Mouse (Mus musculus) hindbrain, embryonic 16.5 days (tissue): ENCODE data around the gene Tssk6. TPM values are rescaled to one million over a fixed set of nuclear protein-coding genes. Genes with fewer than 3 reads are reported as not detected.
A peak's percentile ranks its signal among the peaks of the same experiment; 100 is the strongest.

Experiments used
- ATAC-seq: fragments of 200-750 bp; cut with Nextera tagmentation; 2 replicates; pipeline ENCODE4 v1.8.0; 2017; ENCODE audit warnings: moderate TSS enrichment, moderate library complexity
- H3K27ac ChIP-seq: fragments of 300-500 bp; sonication (generic); 2 replicates; pipeline ENCODE4 v1.5.1; 2014; ENCODE audit warnings: low read depth, mild to moderate bottlenecking, control low read depth, low read length, moderate library complexity
- H3K27me3 ChIP-seq: fragments of 300-500 bp; sonication (generic); replicated peaks from 2 replicates; pipeline ENCODE4 v1.6.1; 2014; ENCODE audit warnings: low read length; ENCODE audit not compliant: control insufficient read depth, insufficient read depth
- H3K36me3 ChIP-seq: fragments of 300-500 bp; sonication (generic); 2 replicates; pipeline ENCODE4 v1.6.1; 2014; ENCODE audit warnings: mild to moderate bottlenecking, low read length, moderate library complexity, mixed read lengths; ENCODE audit not compliant: control insufficient read depth, insufficient read depth
- H3K4me1 ChIP-seq: fragments of 300-500 bp; sonication (generic); 2 replicates; pipeline ENCODE4 v1.6.1; 2014; ENCODE audit warnings: low read depth, low read length; ENCODE audit not compliant: control insufficient read depth, insufficient read depth
- H3K4me2 ChIP-seq: fragments of 300-500 bp; sonication (generic); 2 replicates; pipeline ENCODE4 v1.6.1; 2014; ENCODE audit warnings: mild to moderate bottlenecking, low read length, control low read depth, moderate library complexity
- H3K4me3 ChIP-seq: fragments of 300-500 bp; sonication (generic); 2 replicates; pipeline ENCODE4 v1.5.1; 2014; ENCODE audit warnings: mild to moderate bottlenecking, low read length, control low read depth, moderate library complexity
- H3K9ac ChIP-seq: fragments of 300-500 bp; sonication (generic); 2 replicates; pipeline ENCODE4 v1.6.1; 2014; ENCODE audit warnings: low read depth, mild to moderate bottlenecking, control low read depth, low read length, moderate library complexity
- H3K9me3 ChIP-seq: fragments of 300-500 bp; sonication (generic); 2 replicates; pipeline ENCODE4 v1.6.1; 2014; ENCODE audit warnings: mild to moderate bottlenecking, low read length, moderate library complexity; ENCODE audit not compliant: control insufficient read depth
- WGBS: fragments of 180-500 bp; shearing (Covaris S2); extraction: QIAGEN DNeasy Blood & Tissue Kit; methylation state at CpG from one replicate; pipeline ENCODE4 v1.1.7; 2014; 5-methylcytosine and 5-hydroxymethylcytosine counted together
- polyA plus RNA-seq: library from polyadenylated mRNA; unstranded; fragments of >200 nt; fragmentation: Nextera tagmentation; extraction: Ambion mirVana; gene quantifications from 2 replicates; pipeline ENCODE4 v1.2.1, GENCODE M21; 2015

Tssk6 gene
- polyA plus RNA-seq, 1 experiment from 2014 or later = 3.5 TPM

DNA sequence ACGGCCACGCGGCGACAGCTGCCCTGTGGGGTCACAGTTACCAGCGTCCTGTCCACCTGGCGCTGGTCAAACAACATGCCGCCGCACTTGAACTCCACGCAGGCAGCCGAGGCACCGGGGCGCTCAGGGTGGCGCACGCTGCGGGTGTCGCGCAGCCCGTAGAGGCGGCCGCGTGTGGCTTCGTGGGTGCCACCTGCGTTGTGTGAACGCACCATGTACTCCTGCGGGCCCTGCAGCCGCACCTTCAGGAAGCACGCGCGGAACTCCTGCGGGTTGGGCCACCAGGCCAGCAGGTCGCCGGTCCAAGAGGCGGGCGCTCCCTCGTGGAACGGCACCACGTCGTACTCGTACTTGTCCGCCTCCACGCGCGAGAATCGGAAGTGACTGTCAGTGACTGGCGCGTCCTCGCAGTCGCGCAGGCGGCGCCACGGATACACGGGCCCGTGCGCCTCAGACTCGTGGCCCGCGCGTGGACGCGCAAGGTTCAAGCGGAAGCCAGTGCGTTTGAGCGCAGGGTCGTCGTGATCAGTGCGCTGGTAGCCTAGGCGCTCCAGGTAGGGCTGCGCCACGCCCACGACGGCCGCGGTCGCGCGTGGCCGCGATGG lies 20.6 kb upstream of the Tssk6 start:
- Histone ChIP-seq H3K9me3 (no peaks in the 10 kb centered on the region; the same call in 1 of the 2 replicates), H3K36me3 (no peaks in the 10 kb centered on the region), H3K27me3 (peaks cover 70% of the 10 kb centered on the region), H3K4me2 (peak overlapping the region; percentile 56), H3K4me1 (peaks cover 7% of the 10 kb centered on the region; the same call in 1 of the 2 replicates), H3K4me3 (peak overlapping the region; percentile 47), H3K27ac (no peak overlapping the region), H3K9ac (peak overlapping the region; percentile 51)
- ATAC-seq = peak; percentile 15; the same call in 1 of the 2 replicates
- WGBS = 19% methylated on average over 75 of the region's 79 CpGs

DNA sequence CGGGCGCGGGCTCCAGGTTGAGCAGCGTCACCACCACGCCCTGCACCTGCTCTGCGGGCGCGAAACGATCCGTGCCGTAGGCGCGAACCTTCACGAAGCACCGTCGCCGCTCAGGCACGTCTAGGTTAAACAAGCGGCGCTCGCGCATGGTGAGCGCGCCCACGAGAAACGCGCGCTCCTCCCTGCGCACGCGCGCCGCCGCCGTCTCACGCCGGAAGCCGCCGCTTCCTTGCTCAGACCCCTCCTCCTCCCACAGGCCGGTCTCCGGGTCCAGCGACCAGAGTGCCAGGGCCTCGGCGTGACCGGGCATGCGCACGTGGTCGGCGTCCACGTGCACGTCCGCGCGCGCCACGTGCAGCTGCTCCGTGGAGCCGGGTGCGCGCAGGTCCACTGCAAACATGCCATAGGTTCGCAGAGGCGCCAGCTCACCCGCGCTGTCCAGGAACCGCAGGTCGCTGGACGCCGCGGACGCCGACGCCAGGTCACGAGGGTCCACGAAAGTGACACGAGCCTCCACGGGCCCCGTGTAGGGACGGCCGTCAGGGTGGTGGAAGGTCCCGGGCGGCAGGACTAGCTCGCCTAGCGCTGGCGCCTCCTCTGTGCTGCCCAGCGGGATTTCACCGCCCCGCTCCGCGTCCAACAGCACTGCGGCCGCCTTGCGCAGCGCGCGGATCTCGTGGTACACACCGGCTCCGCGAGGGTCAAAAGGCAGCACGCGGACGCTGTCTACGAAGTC lies 19.8 kb upstream of the Tssk6 start:
- WGBS = 4% methylated on average over 97 of the region's 103 CpGs
- peak; percentile 84 for ATAC-seq
- Histone ChIP-seq H3K27me3 (peaks cover 77% of the 10 kb centered on the region), H3K4me3 (peak overlapping the region; percentile 47), H3K9me3 (no peaks in the 10 kb centered on the region; the same call in 1 of the 2 replicates), H3K36me3 (no peaks in the 10 kb centered on the region), H3K9ac (peak overlapping the region; percentile 51), H3K27ac (no peak overlapping the region), H3K4me2 (peak overlapping the region; percentile 56), H3K4me1 (peaks cover 15% of the 10 kb centered on the region; the same call in 1 of the 2 replicates)

DNA sequence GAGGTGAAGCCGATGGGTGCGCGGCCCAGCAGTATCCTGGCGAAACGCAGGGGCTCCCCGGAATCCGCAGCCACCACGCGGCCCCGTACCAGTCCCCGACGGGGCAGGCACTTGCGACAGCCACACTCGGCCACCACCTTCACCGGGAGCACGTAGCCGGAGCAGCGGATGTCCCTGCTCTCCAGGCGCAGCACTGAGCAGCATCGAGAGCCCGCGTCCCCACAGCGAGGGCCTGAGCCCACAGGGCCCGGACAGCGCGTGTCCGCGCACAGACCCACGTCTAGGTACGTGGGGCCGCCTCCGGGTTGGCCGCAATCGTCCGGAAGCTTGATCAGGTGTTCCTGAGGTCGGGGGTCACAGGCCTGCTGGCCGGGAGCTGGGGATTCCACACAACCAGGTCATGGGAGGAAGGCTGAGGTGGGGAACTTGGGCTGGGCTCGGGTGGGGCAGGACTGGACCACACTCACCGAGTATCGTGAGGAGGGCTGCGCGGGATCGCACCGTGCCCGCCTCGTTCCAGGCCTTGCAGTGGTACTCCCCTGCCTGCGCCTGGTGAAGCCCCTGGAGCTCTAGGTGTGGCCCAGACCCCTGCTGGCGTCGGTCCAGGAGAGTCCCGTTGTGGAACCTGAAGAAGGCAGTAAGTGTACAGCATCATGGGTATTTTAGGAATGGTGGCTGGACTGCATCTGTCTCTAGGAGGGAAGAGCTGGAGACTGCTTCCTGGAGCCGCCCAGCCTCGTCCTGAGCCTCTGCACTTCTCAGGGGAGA lies 19.0 kb upstream of the Tssk6 start:
- peak overlapping the region; percentile 47 for H3K4me3 ChIP-seq
- H3K27me3 ChIP-seq = peaks cover 85% of the 10 kb centered on the region
- H3K27ac ChIP-seq = no peak overlapping the region
- ATAC-seq = no peak
- peak overlapping the region; percentile 56 for H3K4me2 ChIP-seq
- 12% methylated on average over 50 of the region's 52 CpGs for WGBS
- H3K9me3 ChIP-seq = no peaks in the 10 kb centered on the region; the same call in 1 of the 2 replicates
- H3K36me3 ChIP-seq = no peaks in the 10 kb centered on the region
- no peak overlapping the region for H3K9ac ChIP-seq
- H3K4me1 ChIP-seq = peaks cover 23% of the 10 kb centered on the region

DNA sequence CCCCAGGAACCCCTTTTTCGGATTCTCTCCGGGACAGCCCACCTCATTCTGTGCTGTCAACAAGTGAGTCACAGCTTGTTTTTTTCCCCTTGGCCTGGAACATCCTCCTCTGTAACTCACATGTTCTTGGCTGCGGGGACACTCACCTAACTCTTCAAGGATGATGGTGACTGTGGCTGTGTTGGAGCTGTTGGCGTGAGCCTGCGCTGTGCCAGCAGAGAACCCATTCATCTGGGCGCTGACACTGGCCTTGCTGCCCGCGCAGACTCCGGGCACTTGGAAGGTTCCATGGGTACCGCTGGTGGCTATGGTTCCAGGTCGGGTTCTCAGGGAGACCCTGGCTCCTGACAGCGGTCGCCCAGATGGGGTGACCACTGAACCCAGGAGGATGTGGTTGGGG lies 17.8 kb upstream of the Tssk6 start:
- Histone ChIP-seq H3K4me3 (no peak overlapping the region), H3K4me2 (no peak overlapping the region), H3K9ac (no peak overlapping the region), H3K27me3 (peaks cover 92% of the 10 kb centered on the region), H3K36me3 (no peaks in the 10 kb centered on the region), H3K27ac (no peak overlapping the region), H3K9me3 (no peaks in the 10 kb centered on the region; the same call in 1 of the 2 replicates), H3K4me1 (peaks cover 31% of the 10 kb centered on the region)
- WGBS = 58% methylated on average over 13 of the region's 13 CpGs
- no peak for ATAC-seq

DNA sequence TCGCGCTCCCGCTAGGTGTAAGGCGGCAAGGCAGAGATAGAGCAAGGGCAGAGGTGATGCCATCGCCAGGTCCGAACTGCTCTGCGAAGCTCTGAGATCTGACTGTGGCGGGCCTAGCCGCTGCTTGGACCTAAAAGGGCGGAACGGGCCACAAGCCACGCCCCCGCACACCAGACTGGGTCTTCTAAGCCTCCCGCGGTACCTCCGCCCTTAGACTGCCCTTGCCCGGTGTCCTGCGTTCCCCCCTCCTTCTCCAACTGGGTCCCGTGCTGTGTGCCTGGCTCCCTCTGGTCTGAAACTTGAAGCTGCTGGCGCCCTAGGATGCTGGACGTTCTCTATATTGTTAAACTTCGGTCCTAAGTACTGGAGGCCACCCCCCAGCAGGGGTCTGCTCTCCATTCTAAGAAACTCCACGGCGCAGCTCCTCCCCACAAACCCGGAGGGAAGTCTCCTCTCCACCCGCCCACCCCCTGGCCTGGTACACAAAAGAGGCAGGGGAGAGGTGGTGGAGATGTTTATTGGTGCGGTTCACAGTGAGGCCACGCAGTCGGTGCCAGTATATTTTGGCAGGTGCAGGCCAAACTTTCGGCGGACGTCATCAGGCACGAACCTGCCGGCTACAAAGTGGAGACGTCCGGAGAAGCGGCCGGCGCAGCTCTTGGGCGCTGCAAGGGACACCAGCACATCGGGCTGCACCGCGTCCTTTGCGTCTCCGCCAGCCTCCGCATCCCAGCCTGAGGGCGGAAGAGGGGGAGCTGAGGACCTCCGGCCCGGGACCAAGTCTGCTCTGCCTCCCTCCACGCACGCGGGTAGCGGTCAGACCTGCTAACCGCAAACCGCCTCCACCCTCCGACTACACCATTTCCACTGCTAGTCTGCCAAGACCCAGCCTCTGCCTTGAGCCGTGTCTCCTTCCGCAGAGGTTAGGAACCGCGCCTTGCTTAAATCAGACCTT lies 14.4 kb upstream of the Tssk6 start, which contains the start of gene Cilp2:
Gene Cilp2, minus strand, starts transcription at position 399 of the 955 bp plus-strand sequence.
- Histone ChIP-seq H3K36me3 (no peaks in the 10 kb centered on the region), H3K4me2 (peak within 1 kb of the TSS; percentile 50), H3K4me1 (peaks cover 27% of the 10 kb centered on the region), H3K4me3 (peak within 1 kb of the TSS; percentile 29), H3K27ac (no peak within 1 kb of the TSS), H3K27me3 (peaks cover 71% of the 10 kb centered on the region), H3K9me3 (no peaks in the 10 kb centered on the region), H3K9ac (peak within 1 kb of the TSS; percentile 31)
- WGBS = 3% methylated on average over 54 of the region's 60 CpGs
- ATAC-seq = no peak

DNA sequence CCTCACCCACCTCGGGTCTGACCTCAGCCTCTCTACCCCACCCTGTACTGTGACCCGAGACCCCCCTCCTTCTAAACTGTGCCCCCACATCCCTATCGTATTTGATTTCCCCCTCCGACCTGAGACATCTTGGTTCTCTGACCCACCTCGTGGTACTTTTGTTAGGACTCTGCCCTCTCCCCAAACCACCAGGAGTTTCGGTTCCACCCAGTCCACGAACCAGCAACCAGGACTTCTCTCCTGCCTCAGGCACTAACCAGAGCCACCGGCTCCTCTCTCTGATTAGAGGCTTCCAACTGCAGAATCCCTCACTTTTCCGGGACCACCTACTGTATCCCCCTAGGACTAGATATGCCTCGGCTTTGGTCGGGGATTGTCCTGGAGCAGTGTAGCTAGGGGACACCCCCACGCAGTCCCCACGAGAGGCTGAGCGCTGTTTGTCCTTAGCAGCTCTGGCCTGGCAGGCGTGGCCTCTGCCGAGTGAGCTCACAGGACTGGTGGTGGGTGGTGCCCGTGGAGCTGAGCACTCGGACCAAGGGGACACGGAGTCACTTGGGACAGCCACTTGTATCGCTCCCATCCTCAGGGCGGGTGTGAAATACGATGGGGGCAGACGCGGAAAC lies 13.6 kb upstream of the Tssk6 start:
- no peak for ATAC-seq
- no peaks in the 10 kb centered on the region for H3K36me3 ChIP-seq
- H3K9ac ChIP-seq = no peak overlapping the region

DNA sequence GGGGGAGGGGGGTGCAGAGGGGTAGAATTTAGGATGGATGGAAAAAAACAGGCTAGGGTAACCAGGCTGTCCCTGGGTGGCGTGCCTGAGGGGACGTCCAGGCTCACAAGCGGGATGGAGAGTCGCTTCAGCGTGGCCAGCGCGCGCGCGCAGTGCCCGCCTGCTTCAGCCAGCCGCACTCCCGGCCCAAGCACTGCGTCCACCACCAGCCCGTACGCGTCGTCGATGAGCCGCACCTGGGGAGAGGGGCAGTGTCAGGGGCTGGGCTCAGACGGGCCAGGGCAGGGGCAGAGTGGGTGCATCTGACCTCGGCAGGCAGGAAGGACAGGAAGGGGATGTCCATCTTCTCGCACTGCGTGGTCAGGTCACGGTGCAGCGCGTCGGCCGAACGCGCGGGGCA lies 13.1 kb upstream of the Tssk6 start:
- peak overlapping the region; percentile 50 for H3K4me2 ChIP-seq
- ATAC-seq = peak; percentile 5; the same call in 1 of the 2 replicates
- 2% methylated on average over 26 of the region's 32 CpGs for WGBS
- H3K27me3 ChIP-seq = peaks cover 58% of the 10 kb centered on the region
- H3K4me1 ChIP-seq = peaks cover 27% of the 10 kb centered on the region
- H3K4me3 ChIP-seq = peak overlapping the region; percentile 29
- H3K27ac ChIP-seq = no peak overlapping the region
- no peak overlapping the region for H3K9ac ChIP-seq
- H3K36me3 ChIP-seq = no peaks in the 10 kb centered on the region
- no peaks in the 10 kb centered on the region for H3K9me3 ChIP-seq

More for the DNA sequence above, 13.6 kb upstream of the Tssk6 start:
- WGBS = 7% methylated on average over 24 of the region's 24 CpGs
- Histone ChIP-seq H3K4me2 (peak overlapping the region; percentile 50), H3K27me3 (peaks cover 63% of the 10 kb centered on the region), H3K4me1 (peaks cover 27% of the 10 kb centered on the region), H3K9me3 (no peaks in the 10 kb centered on the region), H3K4me3 (peak overlapping the region; percentile 29), H3K27ac (no peak overlapping the region)

DNA sequence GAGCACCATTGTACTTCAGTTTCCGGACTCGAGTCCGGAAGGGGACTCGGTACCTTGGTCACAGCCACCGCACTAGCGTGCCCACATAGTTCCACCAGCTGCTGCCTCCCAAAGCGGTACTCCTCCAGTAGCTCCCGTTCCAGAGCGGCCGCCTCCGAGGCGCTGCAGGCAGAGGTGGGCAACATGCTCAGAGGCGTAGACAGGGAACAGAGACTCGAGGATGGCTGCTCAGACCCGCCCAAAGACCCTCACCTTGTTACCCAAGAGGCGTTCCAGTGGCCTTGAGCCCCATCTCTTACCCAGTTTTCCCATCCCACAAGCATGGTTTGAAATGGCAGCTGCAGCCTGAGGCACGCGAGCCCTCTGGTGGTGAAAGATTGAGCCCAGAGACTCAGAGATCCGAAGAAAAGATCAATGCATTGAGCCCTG lies 11.2 kb upstream of the Tssk6 start:
- no peak overlapping the region for H3K9ac ChIP-seq
- no peaks in the 10 kb centered on the region for H3K36me3 ChIP-seq
- peaks cover 39% of the 10 kb centered on the region for H3K27me3 ChIP-seq
- H3K4me3 ChIP-seq = no peak overlapping the region
- no peak overlapping the region for H3K27ac ChIP-seq
- peak overlapping the region; percentile 5; the same call in 1 of the 2 replicates for H3K4me2 ChIP-seq
- 37% methylated on average over 19 of the region's 19 CpGs for WGBS
- H3K4me1 ChIP-seq = peaks cover 29% of the 10 kb centered on the region
- H3K9me3 ChIP-seq = no peaks in the 10 kb centered on the region
- no peak for ATAC-seq
